Mouse (Mus musculus): ENCODE measurements around the gene Pum1. TPM values are rescaled to one million over a fixed set of nuclear protein-coding genes. Genes with fewer than 3 reads are reported as not detected.

Gene Pum1
- polyA plus RNA-seq, 1 experiment from 2014 or later, result 16.7 TPM

DNA sequence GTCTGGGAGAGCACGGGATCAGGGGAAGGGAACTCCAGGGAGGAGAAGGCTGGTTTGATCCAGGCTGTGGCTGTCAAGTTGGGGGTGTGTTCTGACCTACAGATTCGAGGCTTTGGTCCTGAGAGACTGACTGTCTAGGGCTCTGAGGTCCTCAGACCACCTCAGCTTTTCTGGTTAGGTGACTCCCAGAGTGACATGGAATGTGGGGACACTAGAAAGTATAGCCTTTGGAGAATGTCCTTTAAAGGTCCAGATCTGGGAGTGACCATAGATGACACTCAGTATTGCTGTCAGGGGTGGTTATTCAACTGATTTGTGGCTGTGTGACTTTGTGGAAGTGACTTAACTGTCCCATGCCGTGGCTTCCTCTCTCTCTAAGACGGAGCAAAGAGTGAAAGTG is 131.7 kb downstream of the Pum1 start:
- no peaks in the 10 kb centered on the region for H3K9me3 ChIP-seq (ENCODE audit: low read length)
- H3K36me3 ChIP-seq (replicated peaks; ENCODE audit: insufficient read depth, low read length), result no peaks in the 10 kb centered on the region
- ATAC-seq, result no peak
- no peak overlapping the region for H3K27ac ChIP-seq (ENCODE audit: low read depth)
- H3K27me3 ChIP-seq (ENCODE audit: insufficient read depth, low read length), result peaks cover 31% of the 10 kb centered on the region
- H3K9ac ChIP-seq (replicated peaks), result no peak overlapping the region
- H3K4me2 ChIP-seq (ENCODE audit: low read depth, low read length), result 0 out of 2 replicates have a peak overlapping the region, but pooled peaks have one; percentile 39
- 19% methylated on average over 4 of the region's 4 CpGs for WGBS (ENCODE audit: insufficient replicate concordance)
- DNase-seq, result no peak
- TF ChIP-seq CTCF (IDR thresholded peaks at IDR 0.05; ENCODE audit: low read depth), result no peak
- no peak for TF ChIP-seq EP300 (IDR thresholded peaks at IDR 0.05; ENCODE audit: low read depth)
- peaks cover 5% of the 10 kb centered on the region; the same call in 1 of the 2 replicates for H3K4me1 ChIP-seq (ENCODE audit: insufficient read depth)
- H3K4me3 ChIP-seq (ENCODE audit: low read depth, low read length), result no peak overlapping the region

- WGBS (ENCODE audit: insufficient replicate concordance), result 79% methylated on average over 6 of the region's 6 CpGs
- H3K9me3 ChIP-seq (ENCODE audit: low read length), result no peaks in the 10 kb centered on the region
- no peaks in the 10 kb centered on the region for H3K36me3 ChIP-seq (replicated peaks; ENCODE audit: insufficient read depth, low read length)
- peaks cover 28% of the 10 kb centered on the region for H3K27me3 ChIP-seq (ENCODE audit: insufficient read depth, low read length)
- ATAC-seq, result no peak
- peak overlapping the region; percentile 48; the same call in 1 of the 2 replicates for H3K27ac ChIP-seq (ENCODE audit: low read depth)
- 0 out of 2 replicates have a peak overlapping the region, but pooled peaks have one; percentile 15 for H3K4me2 ChIP-seq (ENCODE audit: low read depth, low read length)
- no peak for DNase-seq
- H3K9ac ChIP-seq (replicated peaks), result no peak overlapping the region
- H3K4me3 ChIP-seq (ENCODE audit: low read depth, low read length), result no peak overlapping the region
- TF ChIP-seq EP300 (IDR thresholded peaks at IDR 0.05; ENCODE audit: low read depth), result no peak
- TF ChIP-seq CTCF (IDR thresholded peaks at IDR 0.05; ENCODE audit: low read depth), result no peak
- peaks cover 5% of the 10 kb centered on the region; the same call in 1 of the 2 replicates for H3K4me1 ChIP-seq (ENCODE audit: insufficient read depth)
Observed at GRCm38 (mm10) chr4:130795970-130796369, 132.8 kb downstream of the Pum1 start.

GRCm38 (mm10) chr4:130797201-130798051 is 134.3 kb downstream of the Pum1 start:
- WGBS (ENCODE audit: insufficient replicate concordance), result 33% methylated on average over 14 of the region's 15 CpGs
- DNase-seq (peak; percentile 33), ATAC-seq (no peak)
- Histone ChIP-seq H3K4me3 (ENCODE audit: low read depth, low read length) (no peak overlapping the region), H3K9ac (replicated peaks) (no peak overlapping the region), H3K36me3 (replicated peaks; ENCODE audit: insufficient read depth, low read length) (no peaks in the 10 kb centered on the region), H3K27me3 (ENCODE audit: insufficient read depth, low read length) (peaks cover 15% of the 10 kb centered on the region), H3K27ac (ENCODE audit: low read depth) (peak overlapping the region; percentile 57), H3K4me1 (ENCODE audit: insufficient read depth) (peaks cover 6% of the 10 kb centered on the region; the same call in 1 of the 2 replicates), H3K4me2 (ENCODE audit: low read depth, low read length) (0 out of 2 replicates have a peak overlapping the region, but pooled peaks have one; percentile 35), H3K9me3 (ENCODE audit: low read length) (no peaks in the 10 kb centered on the region)
- no peak for TF ChIP-seq CTCF (IDR thresholded peaks at IDR 0.05; ENCODE audit: low read depth)
- TF ChIP-seq EP300 (IDR thresholded peaks at IDR 0.05; ENCODE audit: low read depth), result no peak

GRCm38 (mm10) chr4:130798416-130798815 is 135.3 kb downstream of the Pum1 start:
- no peak overlapping the region for H3K4me3 ChIP-seq (ENCODE audit: low read depth, low read length)
- ATAC-seq, result no peak
- H3K27me3 ChIP-seq (ENCODE audit: insufficient read depth, low read length), result peaks cover 6% of the 10 kb centered on the region
- no peak for TF ChIP-seq EP300 (IDR thresholded peaks at IDR 0.05; ENCODE audit: low read depth)
- no peak for TF ChIP-seq CTCF (IDR thresholded peaks at IDR 0.05; ENCODE audit: low read depth)
- H3K27ac ChIP-seq (ENCODE audit: low read depth), result 0 out of 2 replicates have a peak overlapping the region, but pooled peaks have one; percentile 7
- H3K9ac ChIP-seq (replicated peaks), result no peak overlapping the region
- no peaks in the 10 kb centered on the region for H3K36me3 ChIP-seq (replicated peaks; ENCODE audit: insufficient read depth, low read length)
- H3K9me3 ChIP-seq (ENCODE audit: low read length), result no peaks in the 10 kb centered on the region
- no peak overlapping the region for H3K4me2 ChIP-seq (ENCODE audit: low read depth, low read length)
- H3K4me1 ChIP-seq (ENCODE audit: insufficient read depth), result peaks cover 3% of the 10 kb centered on the region; the same call in 1 of the 2 replicates
- no peak for DNase-seq
- WGBS (ENCODE audit: insufficient replicate concordance), result 69% methylated on average over 1 of the region's 1 CpGs

GRCm38 (mm10) chr4:130799118-130799517 is 136.0 kb downstream of the Pum1 start:
- no peak for DNase-seq

DNA sequence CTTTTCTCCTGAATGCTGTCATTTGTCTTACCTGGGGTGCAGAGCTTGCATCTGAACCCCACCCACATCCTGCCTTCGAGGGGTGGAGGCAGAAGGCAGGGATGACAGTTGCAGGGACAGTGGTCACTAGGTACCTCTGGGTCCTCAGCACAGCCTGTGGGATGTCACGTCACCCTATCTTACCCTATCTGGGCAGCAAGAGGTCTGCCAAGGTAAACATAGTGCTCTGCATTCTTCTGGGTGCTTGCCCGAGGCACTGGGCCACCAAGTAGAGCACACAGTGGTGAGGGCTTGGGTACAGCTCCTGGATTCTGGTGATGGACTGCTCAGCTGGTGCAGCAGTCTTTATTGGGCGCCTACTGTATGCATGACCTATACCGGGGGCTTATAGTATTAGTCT is 136.5 kb downstream of the Pum1 start:
- H3K4me3 ChIP-seq (ENCODE audit: low read depth, low read length), result no peak overlapping the region
- no peak overlapping the region for H3K4me2 ChIP-seq (ENCODE audit: low read depth, low read length)
- no peak for TF ChIP-seq EP300 (IDR thresholded peaks at IDR 0.05; ENCODE audit: low read depth)
- no peak for TF ChIP-seq CTCF (IDR thresholded peaks at IDR 0.05; ENCODE audit: low read depth)
- DNase-seq, result no peak
- WGBS (ENCODE audit: insufficient replicate concordance), result 47% methylated on average over 5 of the region's 5 CpGs
- peaks cover 2% of the 10 kb centered on the region; the same call in 1 of the 2 replicates for H3K27me3 ChIP-seq (ENCODE audit: insufficient read depth, low read length)
- 0 out of 2 replicates have a peak overlapping the region, but pooled peaks have one; percentile 18 for H3K27ac ChIP-seq (ENCODE audit: low read depth)
- no peaks in the 10 kb centered on the region for H3K9me3 ChIP-seq (ENCODE audit: low read length)
- ATAC-seq, result no peak
- H3K4me1 ChIP-seq (ENCODE audit: insufficient read depth), result peaks cover 3% of the 10 kb centered on the region; the same call in 1 of the 2 replicates
- no peaks in the 10 kb centered on the region for H3K36me3 ChIP-seq (replicated peaks; ENCODE audit: insufficient read depth, low read length)
- no peak overlapping the region for H3K9ac ChIP-seq (replicated peaks)

More at GRCm38 (mm10) chr4:130799118-130799517, 136.0 kb downstream of the Pum1 start:
- H3K9me3 ChIP-seq (ENCODE audit: low read length), result no peaks in the 10 kb centered on the region
- peaks cover 5% of the 10 kb centered on the region; the same call in 1 of the 2 replicates for H3K27me3 ChIP-seq (ENCODE audit: insufficient read depth, low read length)
- H3K27ac ChIP-seq (ENCODE audit: low read depth), result 0 out of 2 replicates have a peak overlapping the region, but pooled peaks have one; percentile 7
- no peaks in the 10 kb centered on the region for H3K36me3 ChIP-seq (replicated peaks; ENCODE audit: insufficient read depth, low read length)
- WGBS (ENCODE audit: insufficient replicate concordance), result 53% methylated on average over 4 of the region's 4 CpGs
- no peak for ATAC-seq
- peaks cover 3% of the 10 kb centered on the region; the same call in 1 of the 2 replicates for H3K4me1 ChIP-seq (ENCODE audit: insufficient read depth)
- no peak overlapping the region for H3K4me3 ChIP-seq (ENCODE audit: low read depth, low read length)
- no peak overlapping the region for H3K9ac ChIP-seq (replicated peaks)
- TF ChIP-seq CTCF (IDR thresholded peaks at IDR 0.05; ENCODE audit: low read depth) (no peak), EP300 (IDR thresholded peaks at IDR 0.05; ENCODE audit: low read depth) (no peak)
- H3K4me2 ChIP-seq (ENCODE audit: low read depth, low read length), result no peak overlapping the region
